Mouse (Mus musculus) brain, embryonic 14.5 days (tissue): ENCODE results near the gene Icosl. TPM values are rescaled to one million over a fixed set of nuclear protein-coding genes. Genes with fewer than 3 reads are reported as not detected.
"Not testable (repeated sequence)": the region's sequence is repeated elsewhere in the genome, so short reads cannot be mapped to it uniquely, and the experiment has no call there.

Experiments
- DNase-seq: peaks from one replicate; pipeline ENCODE4 v3.0.0-alpha.2; 2011; ENCODE audit warnings: low read depth
- CTCF ChIP-seq: fragments of 200-500 bp; IDR thresholded peaks from 2 replicates; pipeline ENCODE4 v1.5.1; 2012; ENCODE audit warnings: inconsistent platforms, mild to moderate bottlenecking, moderate library complexity, borderline replicate concordance; ENCODE audit not compliant: insufficient read depth, insufficient read length; ENCODE audit errors: extremely low read depth
- POLR2A ChIP-seq: fragments of 200-500 bp; IDR thresholded peaks from 2 replicates; pipeline ENCODE4 v1.6.1; 2012; ENCODE audit warnings: mild to moderate bottlenecking, inconsistent platforms, borderline replicate concordance; ENCODE audit not compliant: poor library complexity, insufficient read depth, insufficient read length, severe bottlenecking; ENCODE audit errors: extremely low read depth
- polyA plus RNA-seq: library from polyadenylated mRNA; depleted of rRNA; stranded (reverse); fragments of >200 nt; gene quantifications from 2 replicates; pipeline ENCODE4 v1.2.3, GENCODE M21; 2012

The Icosl gene
- polyA plus RNA-seq, 1 experiment, result 1.2 TPM

GRCm38 (mm10) chr10:78086444-78087061 lies 17.5 kb downstream of the Icosl start:
- no peak for DNase-seq
- no peak for TF ChIP-seq POLR2A
- TF ChIP-seq CTCF, result no peak

GRCm38 (mm10) chr10:78087101-78087511 lies 18.0 kb downstream of the Icosl start:
- no peak for TF ChIP-seq CTCF
- TF ChIP-seq POLR2A, result no peak
- no peak for DNase-seq

- TF ChIP-seq POLR2A, result no peak
- TF ChIP-seq CTCF, result no peak
- DNase-seq, result peak; percentile 10
These were observed 21.1 kb downstream of the Icosl start for GRCm38 (mm10) chr10:78090246-78090645.

GRCm38 (mm10) chr10:78090706-78091491 lies 21.8 kb downstream of the Icosl start:
- DNase-seq, result no peak
- TF ChIP-seq POLR2A, result no peak
- TF ChIP-seq CTCF, result no peak

GRCm38 (mm10) chr10:78091865-78092724 lies 23.0 kb downstream of the Icosl start:
- TF ChIP-seq POLR2A (no peak), CTCF (no peak)
- no peak for DNase-seq

GRCm38 (mm10) chr10:78092725-78093029 lies 23.6 kb downstream of the Icosl start:
- DNase-seq, result no peak
- TF ChIP-seq CTCF, result no peak
- no peak for TF ChIP-seq POLR2A

- TF ChIP-seq CTCF, result no peak
- TF ChIP-seq POLR2A, result no peak
- no peak for DNase-seq
These were observed 26.1 kb downstream of the Icosl start for GRCm38 (mm10) chr10:78095221-78095620.

GRCm38 (mm10) chr10:78095954-78096931 lies 27.1 kb downstream of the Icosl start:
- TF ChIP-seq CTCF (no peak), POLR2A (no peak)
- DNase-seq, result no peak

GRCm38 (mm10) chr10:78099860-78100259 lies 30.8 kb downstream of the Icosl start:
- DNase-seq, result not testable (repeated sequence)

- no peak for TF ChIP-seq POLR2A
- TF ChIP-seq CTCF, result no peak
- peak; percentile 71 for DNase-seq
These were observed 32.1 kb downstream of the Icosl start for GRCm38 (mm10) chr10:78100989-78101780.
